Mouse (Mus musculus) liver, postnatal 0 days (tissue): Measurements from ENCODE around the gene Tmem104. TPM values are rescaled to one million over a fixed set of nuclear protein-coding genes. Genes with fewer than 3 reads are reported as not detected.

Source experiments
- ATAC-seq: fragments of 200-750 bp; cut with Nextera tagmentation; 2 replicates; pipeline ENCODE4 v1.8.0; 2017; ENCODE audit warnings: mild to moderate bottlenecking, moderate library complexity
- DNase-seq: peaks from one replicate; pipeline ENCODE4 v3.0.0-alpha.2; 2016
- H3K27ac ChIP-seq: fragments of 300-500 bp; sonication (generic); 2 replicates; pipeline ENCODE4 v1.5.1; 2014; ENCODE audit warnings: antibody characterized with exemption, moderate library complexity, mild to moderate bottlenecking, low read depth
- H3K27me3 ChIP-seq: fragments of 300-500 bp; sonication (generic); 2 replicates; pipeline ENCODE4 v1.6.1; 2014; ENCODE audit warnings: low read length, control low read depth, mixed read lengths; ENCODE audit not compliant: insufficient read depth
- H3K36me3 ChIP-seq: fragments of 300-500 bp; sonication (generic); replicated peaks from 2 replicates; pipeline ENCODE4 v1.6.1; 2014; ENCODE audit warnings: mild to moderate bottlenecking, control low read depth, low read length, moderate library complexity, mixed read lengths; ENCODE audit not compliant: insufficient read depth
- H3K4me1 ChIP-seq: fragments of 300-500 bp; sonication (generic); 2 replicates; pipeline ENCODE4 v1.6.1; 2014; ENCODE audit warnings: antibody characterized with exemption, mild to moderate bottlenecking, control low read depth; ENCODE audit not compliant: insufficient read depth
- H3K4me2 ChIP-seq: fragments of 300-500 bp; sonication (generic); 2 replicates; pipeline ENCODE4 v1.6.1; 2014; ENCODE audit warnings: low read depth, mild to moderate bottlenecking, low read length, moderate library complexity, mixed read lengths
- H3K4me3 ChIP-seq: fragments of 300-500 bp; sonication (generic); 2 replicates; pipeline ENCODE4 v1.5.1; 2014; ENCODE audit warnings: low read depth, low read length
- H3K9ac ChIP-seq: fragments of 300-500 bp; sonication (generic); replicated peaks from 2 replicates; pipeline ENCODE4 v1.6.1; 2014; ENCODE audit warnings: mild to moderate bottlenecking, moderate library complexity
- H3K9me3 ChIP-seq: fragments of 300-500 bp; sonication (generic); 2 replicates; pipeline ENCODE4 v1.6.1; 2016; ENCODE audit warnings: mild to moderate bottlenecking, control low read depth, low read length, mixed read lengths
- CTCF ChIP-seq: sonication (generic); IDR thresholded peaks from 2 replicates; pipeline ENCODE4 v1.5.1; 2016; ENCODE audit warnings: antibody characterized with exemption, low read depth
- EP300 ChIP-seq: IDR thresholded peaks from 2 replicates; pipeline ENCODE4 v1.6.1; 2016; ENCODE audit warnings: antibody characterized with exemption, low read depth, mild to moderate bottlenecking
- WGBS: fragments of 180-500 bp; shearing (Covaris S2); extraction: QIAGEN DNeasy Blood & Tissue Kit; methylation state at CpG from one replicate; pipeline ENCODE4 v1.1.7; 2014; ENCODE audit not compliant: insufficient replicate concordance; 5-methylcytosine and 5-hydroxymethylcytosine counted together
- polyA plus RNA-seq: library from polyadenylated mRNA; unstranded; fragments of >200 nt; fragmentation: Nextera tagmentation; extraction: Ambion mirVana; gene quantifications from 2 replicates; pipeline ENCODE4 v1.2.1, GENCODE M21; 2015

Gene Tmem104
- polyA plus RNA-seq, 1 experiment from 2014 or later: 7.1 TPM

DNA sequence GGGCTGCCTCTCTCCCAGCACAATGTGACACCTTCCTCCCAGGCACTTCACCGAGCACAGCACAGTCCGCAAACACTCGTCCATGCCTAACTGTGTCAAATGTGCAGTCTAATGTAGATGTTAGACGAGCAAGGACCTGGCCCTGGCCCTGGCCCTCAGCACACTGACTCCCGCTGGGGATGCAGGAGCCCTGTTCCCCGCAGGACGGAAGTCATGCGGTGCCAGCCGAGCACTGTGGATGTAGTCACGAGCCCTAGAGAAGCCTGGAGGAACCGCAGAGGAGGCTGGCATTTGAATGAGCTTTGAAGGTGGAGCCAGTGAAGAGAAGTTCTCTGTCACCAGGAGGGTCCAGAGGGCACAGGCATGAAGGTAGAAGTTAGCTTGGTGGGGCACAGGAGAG, 36.2 kb downstream of the Tmem104 start:
- ATAC-seq (no peak), DNase-seq (no peak)
- H3K4me3 ChIP-seq: no peak overlapping the region
- H3K4me2 ChIP-seq: 0 out of 2 replicates have a peak overlapping the region, but pooled peaks have one; percentile 7
- WGBS: 47% methylated on average over 11 of the region's 11 CpGs
- TF ChIP-seq EP300 (no peak), CTCF (no peak)
- H3K27ac ChIP-seq: peak overlapping the region; percentile 22
- H3K9ac ChIP-seq: no peak overlapping the region
- H3K27me3 ChIP-seq: no peaks in the 10 kb centered on the region
- no peaks in the 10 kb centered on the region for H3K9me3 ChIP-seq
- H3K4me1 ChIP-seq: peaks cover 32% of the 10 kb centered on the region
- H3K36me3 ChIP-seq: 0 out of 2 replicates have a peak, but pooled peaks cover 6% of the 10 kb centered on the region

DNA sequence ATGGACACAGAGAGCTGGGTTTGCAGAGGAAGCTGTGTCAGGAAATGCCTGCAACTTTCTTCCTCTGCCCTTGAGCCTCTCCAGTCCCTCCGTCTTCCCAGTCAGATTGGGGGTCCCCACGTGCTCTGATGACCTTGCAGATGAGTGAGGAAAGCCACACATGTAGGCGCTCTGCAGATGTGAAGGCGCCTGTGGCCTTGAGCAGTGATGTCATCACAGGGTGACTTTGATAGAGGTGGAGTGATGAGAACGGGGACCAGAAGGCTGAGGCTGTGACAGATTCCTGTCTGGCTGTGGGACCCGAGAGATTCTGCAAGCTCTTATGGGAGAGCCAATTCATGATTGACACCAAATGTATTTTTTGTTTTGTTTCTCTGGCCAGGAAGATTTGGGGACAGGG, 36.6 kb downstream of the Tmem104 start:
- no peak for ATAC-seq
- Histone ChIP-seq H3K27ac (peak overlapping the region; percentile 22; the same call in 1 of the 2 replicates), H3K9ac (no peak overlapping the region), H3K4me3 (no peak overlapping the region), H3K4me1 (peaks cover 28% of the 10 kb centered on the region), H3K36me3 (0 out of 2 replicates have a peak, but pooled peaks cover 7% of the 10 kb centered on the region), H3K9me3 (no peaks in the 10 kb centered on the region), H3K27me3 (no peaks in the 10 kb centered on the region), H3K4me2 (peak overlapping the region; percentile 7; the same call in 1 of the 2 replicates)
- DNase-seq: no peak
- 39% methylated on average over 6 of the region's 6 CpGs for WGBS
- TF ChIP-seq CTCF (no peak), EP300 (no peak)

- peak; percentile 78 for DNase-seq
- Histone ChIP-seq H3K9ac (no peak overlapping the region), H3K4me2 (no peak overlapping the region), H3K9me3 (no peaks in the 10 kb centered on the region), H3K36me3 (peaks cover 7% of the 10 kb centered on the region; the same call in 1 of the 2 replicates), H3K4me1 (peaks cover 22% of the 10 kb centered on the region), H3K27me3 (no peaks in the 10 kb centered on the region), H3K27ac (no peak overlapping the region), H3K4me3 (no peak overlapping the region)
- TF ChIP-seq CTCF: peak; percentile 78
- TF ChIP-seq EP300: no peak
- ATAC-seq: 0 out of 2 replicates have a peak, but pooled peaks have one; percentile 30
- WGBS: 38% methylated on average over 8 of the region's 8 CpGs
These were observed 37.6 kb downstream of the Tmem104 start for GRCm38 (mm10) chr11:115224889-115225288.

DNA sequence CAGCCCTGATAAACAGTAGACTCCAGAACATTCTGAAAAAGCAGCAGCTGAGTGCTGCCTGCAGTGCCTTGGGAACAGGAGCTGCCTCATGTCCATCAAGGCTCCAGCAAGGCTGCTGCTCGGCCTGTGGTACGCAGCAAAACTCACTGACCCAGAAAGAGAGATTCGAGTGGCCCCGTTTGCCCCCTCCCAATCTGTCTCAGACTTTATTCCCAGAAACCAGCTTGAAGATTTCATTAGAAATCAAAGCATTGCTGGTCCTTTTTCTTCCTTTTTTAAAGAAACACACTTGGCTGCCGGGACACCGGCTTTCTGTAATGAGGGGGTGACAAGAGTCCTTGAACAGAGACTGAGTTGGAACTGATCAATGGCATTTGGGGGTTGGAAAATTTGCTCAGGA, 38.0 kb downstream of the Tmem104 start:
- peaks cover 7% of the 10 kb centered on the region; the same call in 1 of the 2 replicates for H3K36me3 ChIP-seq
- no peaks in the 10 kb centered on the region for H3K9me3 ChIP-seq
- H3K4me1 ChIP-seq: peaks cover 20% of the 10 kb centered on the region
- no peaks in the 10 kb centered on the region for H3K27me3 ChIP-seq
- no peak overlapping the region for H3K4me2 ChIP-seq
- WGBS: 87% methylated on average over 6 of the region's 6 CpGs
- TF ChIP-seq CTCF (no peak), EP300 (no peak)
- DNase-seq (no peak), ATAC-seq (no peak)
- H3K9ac ChIP-seq: no peak overlapping the region
- no peak overlapping the region for H3K27ac ChIP-seq
- H3K4me3 ChIP-seq: no peak overlapping the region

- H3K4me3 ChIP-seq: no peak overlapping the region
- H3K9me3 ChIP-seq: no peaks in the 10 kb centered on the region
- ATAC-seq: no peak
- H3K27me3 ChIP-seq: no peaks in the 10 kb centered on the region
- H3K27ac ChIP-seq: peak overlapping the region; percentile 34; the same call in 1 of the 2 replicates
- no peak for TF ChIP-seq CTCF
- TF ChIP-seq EP300: no peak
- no peak for DNase-seq
- peaks cover 27% of the 10 kb centered on the region for H3K4me1 ChIP-seq
- 53% methylated on average over 14 of the region's 14 CpGs for WGBS
- H3K4me2 ChIP-seq: no peak overlapping the region
- 0 out of 2 replicates have a peak overlapping the region, but pooled peaks have one; percentile 5 for H3K9ac ChIP-seq
- H3K36me3 ChIP-seq: peaks cover 7% of the 10 kb centered on the region; the same call in 1 of the 2 replicates
These were observed 39.7 kb downstream of the Tmem104 start for GRCm38 (mm10) chr11:115226811-115227491.

- Histone ChIP-seq H3K4me1 (peaks cover 30% of the 10 kb centered on the region), H3K27me3 (no peaks in the 10 kb centered on the region), H3K27ac (no peak overlapping the region), H3K4me2 (no peak overlapping the region), H3K9ac (no peak overlapping the region), H3K4me3 (no peak overlapping the region), H3K9me3 (no peaks in the 10 kb centered on the region), H3K36me3 (peaks cover 7% of the 10 kb centered on the region; the same call in 1 of the 2 replicates)
- 67% methylated on average over 12 of the region's 12 CpGs for WGBS
- DNase-seq (no peak), ATAC-seq (no peak)
- TF ChIP-seq CTCF (no peak), EP300 (no peak)
These were observed 40.4 kb downstream of the Tmem104 start for GRCm38 (mm10) chr11:115227640-115228039.
